Mouse (Mus musculus) limb, embryonic 15.5 days (tissue): ENCODE results near the gene Kansl1l. TPM values are rescaled to one million over a fixed set of nuclear protein-coding genes. Genes with fewer than 3 reads are reported as not detected.

Experiments used
- ATAC-seq: fragments of 200-750 bp; cut with Nextera tagmentation; 2 replicates; pipeline ENCODE4 v1.8.0; 2017; ENCODE audit warnings: low read depth, moderate TSS enrichment; ENCODE audit not compliant: insufficient number of reproducible peaks, low FRiP score, low TSS enrichment
- H3K27ac ChIP-seq: fragments of 300-500 bp; sonication (generic); 2 replicates; pipeline ENCODE4 v1.5.1; 2015; ENCODE audit warnings: moderate library complexity, mild to moderate bottlenecking, inconsistent platforms
- H3K27me3 ChIP-seq: fragments of 300-500 bp; sonication (generic); 2 replicates; pipeline ENCODE4 v1.6.1; 2015; ENCODE audit warnings: inconsistent platforms
- H3K36me3 ChIP-seq: fragments of 300-500 bp; sonication (generic); 2 replicates; pipeline ENCODE4 v1.6.1; 2015; ENCODE audit warnings: inconsistent platforms
- H3K4me1 ChIP-seq: fragments of 300-500 bp; sonication (generic); 2 replicates; pipeline ENCODE4 v1.6.1; 2015; ENCODE audit warnings: inconsistent platforms
- H3K4me2 ChIP-seq: fragments of 300-500 bp; sonication (generic); 2 replicates; pipeline ENCODE4 v1.6.1; 2015; ENCODE audit warnings: mild to moderate bottlenecking, inconsistent platforms
- H3K4me3 ChIP-seq: fragments of 300-500 bp; sonication (generic); 2 replicates; pipeline ENCODE4 v1.5.1; 2015; ENCODE audit warnings: mild to moderate bottlenecking, inconsistent platforms
- H3K9ac ChIP-seq: fragments of 300-500 bp; sonication (generic); 2 replicates; pipeline ENCODE4 v1.6.1; 2015; ENCODE audit warnings: inconsistent platforms
- H3K9me3 ChIP-seq: fragments of 300-500 bp; sonication (generic); 2 replicates; pipeline ENCODE4 v1.6.1; 2016; ENCODE audit warnings: inconsistent platforms
- WGBS: fragments of 180-500 bp; shearing (Covaris S2); methylation state at CpG from one replicate; pipeline ENCODE4 v1.1.7; 2015; 5-methylcytosine and 5-hydroxymethylcytosine counted together
- polyA plus RNA-seq: library from polyadenylated mRNA; unstranded; fragments of >200 nt; fragmentation: Nextera tagmentation; extraction: Ambion mirVana; gene quantifications from 2 replicates; pipeline ENCODE4 v1.2.1, GENCODE M21; 2015

The Kansl1l gene
- polyA plus RNA-seq, 1 experiment from 2014 or later, result 14.8 TPM

DNA sequence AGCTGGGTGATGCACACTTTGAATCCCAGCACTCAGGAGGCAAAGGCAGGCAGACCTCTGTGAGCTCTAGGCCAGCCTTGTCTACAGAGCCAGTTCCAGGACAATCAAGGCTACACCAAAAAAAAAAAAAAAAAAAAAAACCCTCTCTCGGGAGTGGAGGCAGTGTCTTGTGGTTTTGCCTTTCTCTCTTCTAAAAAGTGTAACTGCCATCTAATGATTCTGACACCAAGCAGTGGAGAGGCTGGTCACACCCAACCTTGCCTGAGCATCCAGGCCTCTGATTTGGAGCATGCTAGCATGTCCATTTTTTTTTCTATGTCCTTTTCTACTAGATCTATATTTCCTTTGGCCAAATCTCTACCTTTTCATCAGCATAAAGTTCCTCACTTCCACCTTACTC is 21.8 kb upstream of the Kansl1l start:
- Histone ChIP-seq H3K36me3 (peaks cover 24% of the 10 kb centered on the region), H3K27ac (no peak overlapping the region), H3K9me3 (no peaks in the 10 kb centered on the region), H3K9ac (no peak overlapping the region), H3K4me3 (no peak overlapping the region), H3K4me1 (peaks cover 3% of the 10 kb centered on the region; the same call in 1 of the 2 replicates), H3K4me2 (no peak overlapping the region), H3K27me3 (no peaks in the 10 kb centered on the region)
- 65% methylated on average over 1 of the region's 1 CpGs for WGBS
- ATAC-seq, result no peak

DNA sequence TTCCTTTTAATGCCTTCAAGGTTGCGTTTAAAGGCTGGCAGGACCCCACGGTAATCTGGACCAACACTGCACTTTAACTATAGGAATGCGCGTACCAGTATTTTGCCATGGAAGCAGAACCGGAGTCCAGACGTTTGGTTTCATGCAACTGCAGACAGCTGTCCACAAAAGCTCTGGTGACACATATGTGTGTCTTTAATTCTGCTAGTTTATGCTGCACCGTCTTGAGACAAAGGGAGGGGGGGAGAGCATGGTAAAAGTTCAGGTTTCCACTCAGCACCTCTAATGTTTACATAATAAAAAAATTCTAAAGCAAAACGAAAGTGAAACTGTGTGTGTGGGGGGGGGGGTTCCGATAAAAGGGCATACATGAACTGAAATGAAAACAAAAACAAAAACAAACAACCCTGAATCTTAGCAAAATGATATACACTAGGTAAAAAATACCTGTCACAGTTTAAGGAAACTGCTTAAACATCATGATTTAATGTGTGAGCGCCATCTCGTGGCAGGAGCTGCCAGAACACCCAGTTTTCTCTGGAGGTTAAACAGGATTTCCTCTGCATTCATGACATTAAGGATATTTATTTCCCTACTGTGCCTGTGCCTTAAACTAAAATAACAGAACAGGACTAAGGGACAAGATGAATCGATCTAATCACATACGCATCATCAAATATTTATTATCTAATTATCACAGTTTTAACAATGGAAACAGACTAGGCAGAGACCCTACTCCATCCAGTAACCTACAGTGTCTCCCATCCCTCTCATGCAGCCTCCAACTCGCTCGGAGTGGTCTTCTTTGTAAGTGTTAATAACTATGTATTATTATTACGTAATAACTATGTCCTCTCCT is 21.1 kb upstream of the Kansl1l start:
- Histone ChIP-seq H3K4me2 (0 out of 2 replicates have a peak overlapping the region, but pooled peaks have one; percentile 5), H3K9me3 (no peaks in the 10 kb centered on the region), H3K4me1 (peaks cover 3% of the 10 kb centered on the region; the same call in 1 of the 2 replicates), H3K27me3 (no peaks in the 10 kb centered on the region), H3K9ac (no peak overlapping the region), H3K27ac (no peak overlapping the region), H3K4me3 (0 out of 2 replicates have a peak overlapping the region, but pooled peaks have one; percentile 10), H3K36me3 (peaks cover 24% of the 10 kb centered on the region)
- 43% methylated on average over 16 of the region's 16 CpGs for WGBS
- ATAC-seq, result no peak

GRCm38 (mm10) chr1:66837207-66837606 is 19.8 kb upstream of the Kansl1l start:
- Histone ChIP-seq H3K4me3 (no peak overlapping the region), H3K9me3 (no peaks in the 10 kb centered on the region), H3K27me3 (no peaks in the 10 kb centered on the region), H3K36me3 (peaks cover 16% of the 10 kb centered on the region), H3K27ac (no peak overlapping the region), H3K4me1 (peaks cover 3% of the 10 kb centered on the region; the same call in 1 of the 2 replicates), H3K4me2 (no peak overlapping the region), H3K9ac (no peak overlapping the region)
- 57% methylated on average over 3 of the region's 3 CpGs for WGBS
- ATAC-seq, result no peak

- Histone ChIP-seq H3K9me3 (no peaks in the 10 kb centered on the region), H3K27me3 (no peaks in the 10 kb centered on the region), H3K4me2 (no peak overlapping the region), H3K9ac (no peak overlapping the region), H3K4me3 (no peak overlapping the region), H3K4me1 (no peaks in the 10 kb centered on the region), H3K27ac (no peak overlapping the region), H3K36me3 (peaks cover 9% of the 10 kb centered on the region)
- WGBS, result 83% methylated on average over 7 of the region's 7 CpGs
- ATAC-seq, result no peak
These were observed 15.3 kb upstream of the Kansl1l start for GRCm38 (mm10) chr1:66832636-66833165.

- Histone ChIP-seq H3K36me3 (peaks cover 9% of the 10 kb centered on the region), H3K27ac (no peak overlapping the region), H3K4me1 (no peaks in the 10 kb centered on the region), H3K9ac (no peak overlapping the region), H3K4me2 (no peak overlapping the region), H3K4me3 (no peak overlapping the region), H3K27me3 (no peaks in the 10 kb centered on the region), H3K9me3 (no peaks in the 10 kb centered on the region)
- no peak for ATAC-seq
- WGBS, result 66% methylated on average over 9 of the region's 9 CpGs
These were observed 14.7 kb upstream of the Kansl1l start for GRCm38 (mm10) chr1:66831824-66832600.

- Histone ChIP-seq H3K4me2 (no peak overlapping the region), H3K4me3 (no peak overlapping the region), H3K9me3 (no peaks in the 10 kb centered on the region), H3K36me3 (peaks cover 3% of the 10 kb centered on the region), H3K9ac (no peak overlapping the region), H3K27me3 (no peaks in the 10 kb centered on the region), H3K27ac (no peak overlapping the region), H3K4me1 (no peaks in the 10 kb centered on the region)
- ATAC-seq, result no peak
- 81% methylated on average over 9 of the region's 9 CpGs for WGBS
These were observed 12.2 kb upstream of the Kansl1l start for GRCm38 (mm10) chr1:66829400-66830080.

GRCm38 (mm10) chr1:66821966-66822365 is 4.6 kb upstream of the Kansl1l start:
- 83% methylated on average over 9 of the region's 9 CpGs for WGBS
- no peaks in the 10 kb centered on the region; the same call in 1 of the 2 replicates for H3K27me3 ChIP-seq
- no peaks in the 10 kb centered on the region for H3K9me3 ChIP-seq
- ATAC-seq, result no peak
- H3K9ac ChIP-seq, result no peak overlapping the region
- no peak overlapping the region for H3K27ac ChIP-seq
- no peaks in the 10 kb centered on the region for H3K4me1 ChIP-seq
- H3K4me3 ChIP-seq, result no peak overlapping the region
- H3K36me3 ChIP-seq, result no peaks in the 10 kb centered on the region
- H3K4me2 ChIP-seq, result no peak overlapping the region

- no peaks in the 10 kb centered on the region for H3K36me3 ChIP-seq
- H3K4me3 ChIP-seq, result no peak overlapping the region
- WGBS, result 16% methylated on average over 7 of the region's 7 CpGs
- no peaks in the 10 kb centered on the region; the same call in 1 of the 2 replicates for H3K27me3 ChIP-seq
- H3K4me1 ChIP-seq, result no peaks in the 10 kb centered on the region
- H3K4me2 ChIP-seq, result no peak overlapping the region
- H3K9ac ChIP-seq, result no peak overlapping the region
- no peak overlapping the region for H3K27ac ChIP-seq
- no peaks in the 10 kb centered on the region for H3K9me3 ChIP-seq
- ATAC-seq, result no peak
These were observed 2.9 kb upstream of the Kansl1l start for GRCm38 (mm10) chr1:66820241-66820640.

DNA sequence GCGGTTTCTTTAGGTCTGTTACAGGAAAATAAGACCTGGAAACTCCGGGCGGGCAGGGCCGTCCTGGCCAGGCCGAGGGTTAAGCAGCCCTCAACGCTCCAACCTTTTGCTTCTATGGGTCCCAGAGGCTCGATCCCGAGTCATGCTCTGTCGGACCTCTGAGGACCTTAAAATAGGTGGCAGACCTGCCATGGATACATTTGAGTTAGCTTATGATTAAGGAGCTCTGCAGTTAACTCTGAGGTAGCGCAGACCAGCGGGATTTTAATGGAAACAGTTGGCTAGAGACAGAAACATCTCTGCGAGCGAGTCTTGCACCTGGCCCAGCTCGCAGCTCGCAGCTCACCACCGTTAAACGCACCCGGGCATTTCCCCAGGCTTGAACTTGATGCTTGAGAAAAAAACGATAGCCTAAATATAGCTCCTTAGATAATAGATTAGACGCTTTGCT is 528 bp upstream of the Kansl1l start:
- 0 out of 2 replicates have a peak, but pooled peaks cover 3% of the 10 kb centered on the region for H3K4me1 ChIP-seq
- under 1% methylated on average over 20 of the region's 20 CpGs for WGBS
- H3K4me3 ChIP-seq, result peak overlapping the region; percentile 81
- 0 out of 2 replicates have a peak, but pooled peaks have one; percentile 16 for ATAC-seq
- peak overlapping the region; percentile 76 for H3K9ac ChIP-seq
- H3K4me2 ChIP-seq, result peak overlapping the region; percentile 82
- no peaks in the 10 kb centered on the region; the same call in 1 of the 2 replicates for H3K27me3 ChIP-seq
- no peaks in the 10 kb centered on the region for H3K36me3 ChIP-seq
- no peaks in the 10 kb centered on the region for H3K9me3 ChIP-seq
- peak overlapping the region; percentile 80 for H3K27ac ChIP-seq

DNA sequence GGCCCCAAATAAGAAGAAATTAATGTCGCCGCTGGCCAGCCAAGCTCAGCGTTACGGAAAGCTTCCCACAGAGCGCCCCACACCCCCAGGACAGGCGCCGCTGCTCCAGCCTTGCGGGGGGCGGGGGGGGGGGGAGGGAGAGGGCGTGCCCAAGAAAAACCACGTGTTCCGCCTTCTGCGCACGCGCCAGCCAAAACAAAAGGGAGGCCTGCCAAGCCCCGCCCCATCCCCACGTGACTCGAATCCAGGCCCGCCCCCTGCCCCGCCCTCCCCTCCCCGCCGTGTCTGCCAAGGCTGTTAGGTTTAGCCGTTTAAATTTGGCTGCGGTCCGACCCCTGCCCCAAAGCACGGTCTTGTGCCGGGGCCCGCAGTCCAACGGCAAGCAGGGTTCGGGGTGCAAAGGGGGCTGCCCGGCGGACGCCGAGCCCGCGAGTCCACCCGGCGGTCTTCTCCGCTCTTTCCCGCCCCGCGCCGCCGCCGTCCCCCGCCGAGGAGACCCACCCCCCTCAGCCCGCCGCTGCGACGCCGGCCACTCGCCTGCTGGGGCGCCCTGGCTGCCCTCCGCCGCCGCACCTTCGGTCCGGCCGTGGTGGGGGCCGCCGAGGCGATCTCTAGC is 417 bp downstream of the Kansl1l start:
- Histone ChIP-seq H3K27me3 (no peaks in the 10 kb centered on the region; the same call in 1 of the 2 replicates), H3K4me1 (0 out of 2 replicates have a peak, but pooled peaks cover 3% of the 10 kb centered on the region), H3K27ac (peak overlapping the region; percentile 99), H3K9ac (peak overlapping the region; percentile 84), H3K4me2 (peak overlapping the region; percentile 82), H3K4me3 (peak overlapping the region; percentile 81), H3K9me3 (no peaks in the 10 kb centered on the region), H3K36me3 (no peaks in the 10 kb centered on the region)
- WGBS, result 0% methylated on average over 56 of the region's 63 CpGs
- peak; percentile 89 for ATAC-seq
